Comparison of ENCODE assay signal across 8 mouse cellular contexts in the genomic region with DNA sequence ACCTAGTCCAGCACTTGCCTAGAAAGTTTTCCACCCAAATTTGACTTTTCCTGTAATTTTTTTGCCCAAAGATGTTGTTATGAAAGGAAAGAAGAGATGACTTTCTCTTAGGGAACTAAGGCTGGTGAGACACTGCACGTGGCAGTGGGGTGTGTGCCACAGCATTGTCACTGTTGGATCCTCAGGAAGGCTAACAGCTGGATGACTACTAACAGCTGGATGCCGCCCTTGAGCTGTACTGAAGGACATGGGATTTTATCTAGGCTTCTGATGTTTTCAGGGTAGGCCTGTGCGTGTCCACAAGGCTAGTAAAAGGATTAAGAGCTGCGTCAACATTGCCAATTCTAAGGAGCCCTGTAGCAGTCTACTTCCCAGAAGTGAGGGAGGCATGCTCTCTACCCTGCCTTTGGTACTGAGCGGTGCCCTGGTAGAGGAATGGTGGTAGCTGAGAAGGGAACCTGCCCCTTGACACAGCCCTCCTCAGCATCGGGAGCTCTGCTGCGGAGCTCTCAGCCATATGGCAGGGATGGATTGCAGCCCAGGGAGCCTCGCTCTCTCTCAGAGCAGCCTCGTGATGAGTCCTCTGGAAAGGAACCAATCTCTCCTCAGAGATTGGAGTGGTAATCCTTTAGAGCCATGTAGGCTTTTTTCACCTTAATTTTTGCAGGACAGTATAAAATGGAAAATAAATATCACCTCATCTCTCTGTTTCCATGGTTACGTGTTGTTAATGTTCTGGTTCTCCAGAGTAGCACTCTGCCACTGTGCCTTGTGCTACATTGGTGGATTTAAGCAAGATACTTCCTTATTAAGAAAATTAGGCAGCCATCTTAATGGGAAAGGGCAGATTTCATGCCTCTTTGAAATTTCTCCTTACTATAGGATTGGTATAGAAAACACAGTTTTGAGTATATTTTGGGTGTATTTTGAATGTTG. TPM values are rescaled to one million over a fixed set of nuclear protein-coding genes. Genes with fewer than 3 reads are reported as not detected.
DNase-seq lines count a peak whose midpoint lies in the region; ATAC-seq and TF ChIP-seq lines count a peak whose summit lies in the region.

No protein-coding gene starts in this region.

- no peak overlapping the region for H3K4me2 ChIP-seq in stomach, embryonic 15.5 days
- no peak overlapping the region for H3K4me2 ChIP-seq in stomach, postnatal 0 days (replicated peaks; ENCODE audit: low read depth)

- 71% methylated on average over 10 of the region's 10 CpGs for WGBS in stomach, embryonic 15.5 days
- 71% methylated on average over 10 of the region's 10 CpGs for WGBS in stomach, postnatal 0 days

- no peak overlapping the region for H3K4me3 ChIP-seq in stomach, embryonic 15.5 days (replicated peaks)
- H3K4me3 ChIP-seq in stomach, postnatal 0 days (ENCODE audit: low read depth, low read length) = no peak overlapping the region

- H3K27ac ChIP-seq in stomach, embryonic 15.5 days = no peak overlapping the region
- no peak overlapping the region; the same call in 1 of the 2 replicates for H3K27ac ChIP-seq in stomach, postnatal 0 days (replicated peaks)

- no peak for DNase-seq in stomach, postnatal 0 days (ENCODE audit: low spot score)
- DNase-seq in cerebellum, postnatal 10 days = peak; percentile 83 to 88
- DNase-seq in left cerebral cortex, postnatal 25 days (ENCODE audit: low spot score in 2 of 2) = peak; percentile 46 to 77
- peak; percentile 63 for DNase-seq in telencephalon, adult 2 months (ENCODE audit: low read depth, low spot score)
- DNase-seq in lung, postnatal 14 days = no peak
- DNase-seq in thymus, postnatal 36 days = no peak
- DNase-seq in heart, adult 9 months (ENCODE audit: low spot score in 2 of 2) = no peak

- H3K36me3 ChIP-seq in stomach, embryonic 15.5 days = peaks cover 12% of the 10 kb centered on the region
- H3K36me3 ChIP-seq in stomach, postnatal 0 days (ENCODE audit: control insufficient read depth, insufficient read depth, low read length) = peaks cover 5% of the 10 kb centered on the region; the same call in 1 of the 2 replicates

- H3K9me3 ChIP-seq in stomach, embryonic 15.5 days = no peaks in the 10 kb centered on the region
- no peaks in the 10 kb centered on the region for H3K9me3 ChIP-seq in stomach, postnatal 0 days (ENCODE audit: control insufficient read depth, low read length)

- H3K27me3 ChIP-seq in stomach, embryonic 15.5 days (replicated peaks) = no peaks in the 10 kb centered on the region
- H3K27me3 ChIP-seq in stomach, postnatal 0 days (ENCODE audit: control insufficient read depth, insufficient read depth, low read length) = no peaks in the 10 kb centered on the region

- intact Hi-C loops in left cerebral cortex, postnatal 25 days (cut with DNase I) = no loop called here

- H3K4me1 ChIP-seq in stomach, embryonic 15.5 days = 0 out of 2 replicates have a peak, but pooled peaks cover 3% of the 10 kb centered on the region
- no peaks in the 10 kb centered on the region for H3K4me1 ChIP-seq in stomach, postnatal 0 days (replicated peaks; ENCODE audit: control insufficient read depth, insufficient read depth)

- no peak overlapping the region for H3K9ac ChIP-seq in stomach, embryonic 15.5 days
- H3K9ac ChIP-seq in stomach, postnatal 0 days (ENCODE audit: low read length) = no peak overlapping the region

- ATAC-seq in stomach, embryonic 15.5 days (ENCODE audit: insufficient read depth, low FRiP score, low read depth) = peak; percentile 27; the same call in 1 of the 2 replicates
- ATAC-seq in stomach, postnatal 0 days (ENCODE audit: low FRiP score, low TSS enrichment) = no peak

- TF ChIP-seq EP300 in stomach, postnatal 0 days (optimal IDR thresholded peaks at IDR 0.05) = no peak

- no peak for TF ChIP-seq CTCF in stomach, postnatal 0 days (IDR thresholded peaks at IDR 0.05; ENCODE audit: low read depth)

RNA-seq across cellular contexts. Expression of gene Cmtr1, which starts 7.9 kb away (rescaled TPM):
- polyA plus RNA-seq in stomach, embryonic 15.5 days (2015; fragmentation: Nextera tagmentation; extraction: Ambion mirVana) = 95.8 and 97.9 TPM in 2 replicates
- 48.7 and 56.4 TPM in 2 replicates for polyA plus RNA-seq in stomach, postnatal 0 days (2015; fragmentation: Nextera tagmentation; extraction: Ambion mirVana)
- total RNA-seq in left cerebral cortex, postnatal 25 days (2021) = 100 to 1,000 TPM in 1 of 2 experiments, 10 to 100 TPM in 1; 96.9 to 118 TPM

RNA-seq across cellular contexts. Expression of gene Ccdc167, which starts 48.5 kb away (rescaled TPM):
- 13.0 and 14.1 TPM in 2 replicates for polyA plus RNA-seq in stomach, embryonic 15.5 days (2015; fragmentation: Nextera tagmentation; extraction: Ambion mirVana)
- polyA plus RNA-seq in stomach, postnatal 0 days (2015; fragmentation: Nextera tagmentation; extraction: Ambion mirVana) = 7.6 and 8.6 TPM in 2 replicates
- 10 to 100 TPM; 16.2 to 16.9 TPM for total RNA-seq in left cerebral cortex, postnatal 25 days (2021)

RNA-seq across cellular contexts. Expression of gene Gm28043, which starts 53.6 kb away (rescaled TPM):
- 2.6 and 3.0 TPM in 2 replicates for polyA plus RNA-seq in stomach, embryonic 15.5 days (2015; fragmentation: Nextera tagmentation; extraction: Ambion mirVana)
- 1.1 TPM in 2 replicates for polyA plus RNA-seq in stomach, postnatal 0 days (2015; fragmentation: Nextera tagmentation; extraction: Ambion mirVana)
- total RNA-seq in left cerebral cortex, postnatal 25 days (2021) = 1 to 10 TPM; 4.3 TPM

RNA-seq across cellular contexts. Expression of gene Rnf8, which starts 53.7 kb away (rescaled TPM):
- polyA plus RNA-seq in stomach, embryonic 15.5 days (2015; fragmentation: Nextera tagmentation; extraction: Ambion mirVana) = 66.3 and 70.8 TPM in 2 replicates
- polyA plus RNA-seq in stomach, postnatal 0 days (2015; fragmentation: Nextera tagmentation; extraction: Ambion mirVana) = 32.6 and 34.4 TPM in 2 replicates
- 10 to 100 TPM; 59.1 to 70.2 TPM for total RNA-seq in left cerebral cortex, postnatal 25 days (2021)

Comparison
In these comparisons a context has a peak if more than half of its experiments do, and no peak if none do; other contexts are left out.
1. DNase-seq: peak in cerebellum, postnatal 10 days (2 of 2), left cerebral cortex, postnatal 25 days (2 of 2) and telencephalon, adult 2 months (single experiment); none in stomach, postnatal 0 days (single experiment), lung, postnatal 14 days (single experiment), thymus, postnatal 36 days (0 of 2) and heart, adult 9 months (0 of 2).